Mouse (Mus musculus): ENCODE data around the gene Ifna11. TPM values are rescaled to one million over a fixed set of nuclear protein-coding genes. Genes with fewer than 3 reads are reported as not detected.
"Not testable (repeated sequence)": the region's sequence is repeated elsewhere in the genome, so short reads cannot be mapped to it uniquely, and the experiment has no call there.

The Ifna11 gene
- polyA plus RNA-seq, 1 experiment from 2014 or later, result not detected

DNA sequence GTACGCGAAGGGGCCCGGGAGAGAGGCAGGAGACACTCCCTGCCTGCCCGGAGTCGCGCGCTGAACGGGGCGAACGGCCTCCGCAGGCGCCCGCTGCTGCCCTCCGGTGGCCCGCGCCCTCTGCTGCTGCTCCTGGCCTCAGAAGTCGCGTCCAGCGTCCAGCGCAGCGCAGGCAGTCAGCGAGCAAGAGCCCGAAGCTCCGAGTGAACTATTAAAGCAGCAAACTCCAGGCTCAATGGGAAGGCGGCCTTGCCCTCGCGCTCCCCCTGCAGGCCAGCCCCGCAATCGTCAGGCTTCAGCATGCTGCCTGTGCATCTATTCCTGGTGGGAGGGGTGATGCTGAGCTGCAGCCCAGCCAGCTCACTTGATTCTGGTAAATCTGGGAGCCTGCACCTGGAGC lies 16.8 kb upstream of the Ifna11 start, which contains the start of gene Gm13287:
Gene Gm13287 (plus strand): TSS at position 301 of the 400 bp plus-strand sequence.
- H3K36me3 ChIP-seq (replicated peaks); H3K9me3 ChIP-seq; H3K27ac ChIP-seq; H3K4me3 ChIP-seq; H3K4me1 ChIP-seq; DNase-seq (ENCODE audit: extremely low spot score, low spot score): not testable (repeated sequence)
- peaks cover 17% of the 10 kb centered on the region for H3K27me3 ChIP-seq (ENCODE audit: poor library complexity, severe bottlenecking)
- no CpG with 5 or more reads among the region's 29 CpGs for WGBS

- H3K4me1 ChIP-seq; H3K9me3 ChIP-seq; H3K36me3 ChIP-seq (replicated peaks); DNase-seq (ENCODE audit: extremely low spot score, low spot score); H3K27ac ChIP-seq: not testable (repeated sequence)
- peaks cover 18% of the 10 kb centered on the region for H3K27me3 ChIP-seq (ENCODE audit: poor library complexity, severe bottlenecking)
- WGBS, result no CpG with 5 or more reads among the region's 8 CpGs
- peak within 1 kb of the TSS; percentile 34; the same call in 1 of the 2 replicates for H3K4me3 ChIP-seq
Measured at GRCm38 (mm10) chr4:88805231-88805630, 14.5 kb upstream of the Ifna11 start, which contains the start of gene Gm13288. TSS of gene Gm13288 (plus strand) at chr4:88805531.

DNA sequence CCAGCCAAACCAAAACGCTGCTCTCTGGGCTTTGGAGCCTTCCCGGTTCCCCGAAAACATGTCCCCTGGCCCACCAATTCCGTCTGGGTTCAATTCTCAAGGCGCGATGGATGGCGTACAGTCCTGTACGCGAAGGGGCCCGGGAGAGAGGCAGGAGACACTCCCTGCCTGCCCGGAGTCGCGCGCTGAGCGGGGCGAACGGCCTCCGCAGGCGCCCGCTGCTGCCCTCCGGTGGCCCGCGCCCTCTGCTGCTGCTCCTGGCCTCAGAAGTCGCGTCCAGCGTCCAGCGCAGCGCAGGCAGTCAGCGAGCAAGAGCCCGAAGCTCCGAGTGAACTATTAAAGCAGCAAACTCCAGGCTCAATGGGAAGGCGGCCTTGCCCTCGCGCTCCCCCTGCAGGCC lies 14.0 kb upstream of the Ifna11 start:
- 0% methylated on average over 15 of the region's 34 CpGs for WGBS
- peaks cover 18% of the 10 kb centered on the region for H3K27me3 ChIP-seq (ENCODE audit: poor library complexity, severe bottlenecking)

DNA sequence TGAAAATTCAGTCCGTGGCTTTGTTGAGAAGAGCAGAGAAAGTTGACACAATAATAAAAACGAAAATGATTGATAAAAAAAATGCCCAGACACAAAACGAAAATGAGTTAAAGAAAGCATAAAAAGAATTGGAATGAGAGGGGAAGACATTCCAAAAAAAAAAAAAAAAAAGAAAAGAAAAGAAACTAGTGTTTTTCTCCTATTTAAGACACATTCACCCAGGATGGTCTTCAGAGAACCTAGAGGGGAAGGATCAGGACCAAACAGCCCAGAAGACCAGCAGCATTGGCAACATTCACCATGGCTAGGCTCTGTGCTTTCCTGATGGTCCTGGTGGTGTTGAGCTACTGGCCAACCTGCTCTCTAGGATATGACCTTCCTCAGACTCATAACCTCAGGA lies 3.8 kb upstream of the Ifna11 start, which contains the start of gene Ifna7:
Gene Ifna7 (plus strand): TSS at position 301 of the 400 bp plus-strand sequence.
- 70% methylated on average over 3 of the region's 3 CpGs for WGBS
- Histone ChIP-seq H3K4me1 (no peaks in the 10 kb centered on the region), H3K36me3 (replicated peaks) (no peaks in the 10 kb centered on the region), H3K27ac (no peak within 1 kb of the TSS), H3K9me3 (no peaks in the 10 kb centered on the region), H3K27me3 (ENCODE audit: poor library complexity, severe bottlenecking) (no peaks in the 10 kb centered on the region), H3K4me3 (no peak within 1 kb of the TSS)
- DNase-seq (ENCODE audit: extremely low spot score, low spot score), result no peak

More for the DNA sequence above, 14.0 kb upstream of the Ifna11 start:
- H3K27ac ChIP-seq; DNase-seq (ENCODE audit: extremely low spot score, low spot score); H3K9me3 ChIP-seq; H3K4me1 ChIP-seq; H3K36me3 ChIP-seq (replicated peaks): not testable (repeated sequence)
- peak overlapping the region; percentile 34; the same call in 1 of the 2 replicates for H3K4me3 ChIP-seq

DNA sequence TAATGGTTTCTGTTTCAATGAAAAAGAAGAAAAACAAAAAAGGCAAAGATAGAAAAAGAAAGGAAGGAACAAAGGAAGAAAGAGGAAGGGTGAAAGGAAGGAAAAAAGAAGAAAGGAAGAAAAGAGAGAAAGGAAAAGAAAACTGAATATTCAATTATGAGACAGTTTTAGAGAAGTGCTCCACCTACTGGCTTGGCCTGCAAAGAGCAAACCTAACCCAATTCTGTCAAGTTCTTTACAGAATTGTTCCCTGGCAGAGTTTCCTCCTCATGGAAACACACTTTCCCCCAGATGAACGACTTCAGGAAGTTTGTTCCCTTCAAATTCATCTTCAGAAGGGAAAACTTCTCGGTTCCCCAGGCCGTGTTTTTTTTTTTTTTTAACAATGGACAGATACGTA lies 3.2 kb downstream of the Ifna11 start:
- H3K4me3 ChIP-seq, result no peak overlapping the region
- WGBS, result 30% methylated on average over 4 of the region's 4 CpGs
- no peaks in the 10 kb centered on the region for H3K9me3 ChIP-seq
- no peak for DNase-seq (ENCODE audit: extremely low spot score, low spot score)
- no peak overlapping the region for H3K27ac ChIP-seq
- no peaks in the 10 kb centered on the region for H3K27me3 ChIP-seq (ENCODE audit: poor library complexity, severe bottlenecking)
- H3K36me3 ChIP-seq (replicated peaks), result no peaks in the 10 kb centered on the region
- no peaks in the 10 kb centered on the region for H3K4me1 ChIP-seq

- not testable (repeated sequence) for H3K27ac ChIP-seq; DNase-seq (ENCODE audit: extremely low spot score, low spot score); H3K4me1 ChIP-seq; H3K27me3 ChIP-seq (ENCODE audit: poor library complexity, severe bottlenecking); H3K4me3 ChIP-seq; H3K9me3 ChIP-seq; H3K36me3 ChIP-seq (replicated peaks)
Measured at GRCm38 (mm10) chr4:88827116-88827515, 7.4 kb downstream of the Ifna11 start, which contains the start of gene Ifna6. TSS of gene Ifna6 (plus strand) at chr4:88827416.

- Histone ChIP-seq H3K36me3 (replicated peaks) (no peaks in the 10 kb centered on the region), H3K27ac (no peak overlapping the region), H3K27me3 (ENCODE audit: poor library complexity, severe bottlenecking) (no peaks in the 10 kb centered on the region), H3K4me3 (no peak overlapping the region), H3K4me1 (no peaks in the 10 kb centered on the region), H3K9me3 (no peaks in the 10 kb centered on the region)
- WGBS, result 30% methylated on average over 4 of the region's 4 CpGs
- no peak for DNase-seq (ENCODE audit: extremely low spot score, low spot score)
Measured at GRCm38 (mm10) chr4:88830523-88830922, 10.8 kb downstream of the Ifna11 start.

DNA sequence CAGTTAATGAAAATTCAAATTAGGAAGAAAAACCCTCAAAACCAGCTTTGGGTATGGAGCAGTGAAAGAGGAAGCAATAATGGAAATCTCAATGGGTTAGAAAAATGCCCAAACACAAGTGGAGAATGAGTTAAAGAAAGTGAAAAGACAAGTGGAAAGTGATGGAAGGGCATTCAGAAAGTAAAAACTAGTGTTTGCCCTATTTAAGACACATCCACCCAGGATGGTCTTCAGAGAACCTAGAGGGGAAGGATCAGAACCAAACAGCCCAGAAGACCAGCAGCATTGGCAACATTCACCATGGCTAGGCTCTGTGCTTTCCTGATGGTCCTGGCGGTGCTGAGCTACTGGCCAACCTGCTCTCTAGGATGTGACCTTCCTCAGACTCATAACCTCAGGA lies 15.5 kb downstream of the Ifna11 start, which contains the start of gene Ifna5:
Gene Ifna5 (plus strand): TSS at position 301 of the 400 bp plus-strand sequence.
- not testable (repeated sequence) for H3K27me3 ChIP-seq (ENCODE audit: poor library complexity, severe bottlenecking); DNase-seq (ENCODE audit: extremely low spot score, low spot score); H3K27ac ChIP-seq; H3K4me1 ChIP-seq; H3K36me3 ChIP-seq (replicated peaks); H3K9me3 ChIP-seq; H3K4me3 ChIP-seq
- 86% methylated on average over 1 of the region's 1 CpGs for WGBS

DNA sequence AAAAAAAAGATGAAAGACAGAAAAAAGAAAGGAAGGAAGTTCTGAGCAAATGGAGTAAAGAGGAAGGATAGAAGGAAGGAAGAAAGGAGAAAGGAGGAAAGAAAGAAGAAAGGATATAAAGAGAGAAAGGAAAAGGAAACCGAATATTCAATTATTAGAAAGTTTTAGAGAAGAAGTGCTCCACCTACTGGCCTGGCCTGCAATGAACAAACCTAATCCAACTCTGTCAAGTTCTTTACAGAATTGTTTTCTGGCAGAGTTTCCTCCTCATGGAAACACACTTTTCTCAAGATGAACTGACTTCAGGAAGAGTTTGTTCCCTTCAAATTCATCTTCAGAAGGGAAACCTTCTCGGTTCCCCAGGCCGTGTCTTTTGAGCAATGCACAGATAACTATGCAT lies 19.1 kb downstream of the Ifna11 start:
- Histone ChIP-seq H3K36me3 (replicated peaks) (no peaks in the 10 kb centered on the region), H3K4me1 (peaks cover 10% of the 10 kb centered on the region), H3K4me3 (no peak overlapping the region), H3K9me3 (no peaks in the 10 kb centered on the region), H3K27me3 (ENCODE audit: poor library complexity, severe bottlenecking) (no peaks in the 10 kb centered on the region), H3K27ac (no peak overlapping the region)
- DNase-seq (ENCODE audit: extremely low spot score, low spot score), result no peak
- WGBS, result 51% methylated on average over 3 of the region's 3 CpGs

DNA sequence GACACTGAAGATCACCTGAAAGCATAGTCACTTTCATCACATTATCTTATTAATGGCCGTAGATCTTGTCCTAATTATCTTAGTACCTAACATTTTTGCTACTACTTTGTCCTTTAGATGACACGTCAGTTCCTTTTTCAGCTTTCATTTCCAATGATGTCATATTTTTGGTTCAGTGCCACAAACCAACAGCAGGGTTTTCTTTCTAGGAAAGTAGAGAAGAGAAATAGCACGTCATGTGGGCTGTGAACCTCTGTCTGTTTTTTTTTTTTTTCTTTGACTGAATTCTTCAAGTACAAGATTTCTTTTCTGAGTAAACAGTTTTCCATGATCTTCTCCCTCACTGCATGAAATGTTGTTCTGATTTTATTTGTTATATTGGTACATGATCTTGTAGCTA lies 20.3 kb downstream of the Ifna11 start:
- no peaks in the 10 kb centered on the region for H3K9me3 ChIP-seq
- no peak overlapping the region for H3K27ac ChIP-seq
- 90% methylated on average over 3 of the region's 3 CpGs for WGBS
- no peaks in the 10 kb centered on the region for H3K27me3 ChIP-seq (ENCODE audit: poor library complexity, severe bottlenecking)
- no peaks in the 10 kb centered on the region for H3K36me3 ChIP-seq (replicated peaks)
- no peak overlapping the region for H3K4me3 ChIP-seq
- DNase-seq (ENCODE audit: extremely low spot score, low spot score), result no peak
- H3K4me1 ChIP-seq, result peaks cover 10% of the 10 kb centered on the region

GRCm38 (mm10) chr4:88841438-88841911 lies 21.7 kb downstream of the Ifna11 start, which contains the start of gene Ifna4:
TSS of gene Ifna4 (plus strand) at chr4:88841861.
- Histone ChIP-seq H3K36me3 (replicated peaks) (no peaks in the 10 kb centered on the region), H3K4me1 (peaks cover 10% of the 10 kb centered on the region), H3K4me3 (no peak within 1 kb of the TSS), H3K9me3 (no peaks in the 10 kb centered on the region), H3K27me3 (ENCODE audit: poor library complexity, severe bottlenecking) (no peaks in the 10 kb centered on the region), H3K27ac (no peak within 1 kb of the TSS)
- WGBS, result 36% methylated on average over 2 of the region's 2 CpGs
- no peak for DNase-seq (ENCODE audit: extremely low spot score, low spot score)

DNA sequence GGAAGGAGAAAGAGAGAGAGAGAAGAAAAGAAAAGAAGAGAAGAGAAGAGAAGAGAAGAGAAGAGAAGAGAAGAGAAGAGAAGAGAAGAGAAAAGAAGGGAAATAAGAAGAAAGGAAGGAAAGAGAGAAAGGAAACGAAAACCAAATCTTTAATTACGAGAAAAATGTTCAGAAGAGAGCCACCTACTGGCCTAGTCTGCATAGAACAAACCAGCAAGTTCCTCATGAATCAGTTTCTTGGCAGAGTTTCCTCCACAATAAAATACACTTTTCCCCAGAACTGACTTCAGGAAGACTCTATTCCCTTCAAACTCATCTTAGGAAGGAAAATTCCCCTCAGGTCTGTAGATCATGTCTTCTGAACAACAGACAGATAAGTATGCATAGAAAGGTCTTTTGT lies 25.6 kb downstream of the Ifna11 start:
- peaks cover 10% of the 10 kb centered on the region for H3K4me1 ChIP-seq
- H3K27ac ChIP-seq, result no peak overlapping the region
- WGBS, result 57% methylated on average over 2 of the region's 2 CpGs
- no peak for DNase-seq (ENCODE audit: extremely low spot score, low spot score)
- no peaks in the 10 kb centered on the region for H3K36me3 ChIP-seq (replicated peaks)
- H3K9me3 ChIP-seq, result no peaks in the 10 kb centered on the region
- H3K27me3 ChIP-seq (ENCODE audit: poor library complexity, severe bottlenecking), result no peaks in the 10 kb centered on the region
- H3K4me3 ChIP-seq, result no peak overlapping the region

- no peak within 1 kb of the TSS for H3K4me3 ChIP-seq
Measured at GRCm38 (mm10) chr4:88849698-88850097, 29.9 kb downstream of the Ifna11 start, which contains the start of gene Ifna1. TSS of gene Ifna1 (plus strand) at chr4:88850087.

More at GRCm38 (mm10) chr4:88849698-88850097, 29.9 kb downstream of the Ifna11 start, which contains the start of gene Ifna1:
- H3K9me3 ChIP-seq, result no peaks in the 10 kb centered on the region
- no peak for DNase-seq (ENCODE audit: extremely low spot score, low spot score)
- no peaks in the 10 kb centered on the region for H3K27me3 ChIP-seq (ENCODE audit: poor library complexity, severe bottlenecking)
- 74% methylated on average over 1 of the region's 1 CpGs for WGBS
- H3K36me3 ChIP-seq (replicated peaks), result no peaks in the 10 kb centered on the region
- no peak within 1 kb of the TSS for H3K27ac ChIP-seq
- peaks cover 15% of the 10 kb centered on the region for H3K4me1 ChIP-seq

Data from forebrain, embryonic 10.5 days (tissue).